Mouse (Mus musculus): Measurements from ENCODE around the gene Lca5l.
"Not testable (repeated sequence)": the region's sequence is repeated elsewhere in the genome, so short reads cannot be mapped to it uniquely, and the experiment has no call there.

The Lca5l gene

GRCm38 (mm10) chr16:96168837-96169236 lies 23.2 kb downstream of the Lca5l start:
- no peak for DNase-seq (ENCODE audit: extremely low read depth, low read depth, low spot score)

DNA sequence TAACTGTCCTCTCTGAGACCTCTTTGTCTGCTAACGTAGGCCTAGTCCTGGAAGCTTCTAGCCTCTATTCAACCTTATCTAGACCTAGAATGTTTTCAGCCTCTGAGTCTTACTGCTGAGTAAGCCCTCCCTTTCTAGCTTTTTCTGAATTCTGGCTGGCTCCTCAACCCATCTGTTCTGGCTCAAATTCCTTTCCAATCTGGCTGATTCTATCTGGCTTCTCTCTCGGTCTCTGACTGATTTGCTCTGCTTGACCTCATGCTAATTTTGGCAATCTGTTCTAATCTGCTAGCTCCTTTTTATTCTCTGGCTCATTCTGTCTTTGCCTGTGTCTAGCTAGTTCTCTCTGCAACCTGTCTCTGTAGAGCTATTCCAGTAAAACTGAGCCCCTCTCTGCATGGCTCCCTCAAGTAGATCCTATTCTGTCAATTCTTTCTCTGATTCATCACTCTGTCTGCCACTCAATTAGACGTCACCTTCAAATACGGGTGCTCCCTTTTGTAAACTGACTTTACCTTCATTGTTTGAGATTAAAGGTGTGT lies 26.3 kb downstream of the Lca5l start:
- no peak for DNase-seq (ENCODE audit: extremely low read depth, low read depth, low spot score)

GRCm38 (mm10) chr16:96161336-96161735 lies 30.7 kb downstream of the Lca5l start:
- DNase-seq (ENCODE audit: extremely low read depth, low read depth, low spot score), result no peak

GRCm38 (mm10) chr16:96160927-96161326 lies 31.1 kb downstream of the Lca5l start:
- DNase-seq (ENCODE audit: extremely low read depth, low read depth, low spot score), result no peak

- no peak for DNase-seq (ENCODE audit: extremely low read depth, low read depth, low spot score)
Measured at GRCm38 (mm10) chr16:96159794-96160346, 32.2 kb downstream of the Lca5l start.

DNA sequence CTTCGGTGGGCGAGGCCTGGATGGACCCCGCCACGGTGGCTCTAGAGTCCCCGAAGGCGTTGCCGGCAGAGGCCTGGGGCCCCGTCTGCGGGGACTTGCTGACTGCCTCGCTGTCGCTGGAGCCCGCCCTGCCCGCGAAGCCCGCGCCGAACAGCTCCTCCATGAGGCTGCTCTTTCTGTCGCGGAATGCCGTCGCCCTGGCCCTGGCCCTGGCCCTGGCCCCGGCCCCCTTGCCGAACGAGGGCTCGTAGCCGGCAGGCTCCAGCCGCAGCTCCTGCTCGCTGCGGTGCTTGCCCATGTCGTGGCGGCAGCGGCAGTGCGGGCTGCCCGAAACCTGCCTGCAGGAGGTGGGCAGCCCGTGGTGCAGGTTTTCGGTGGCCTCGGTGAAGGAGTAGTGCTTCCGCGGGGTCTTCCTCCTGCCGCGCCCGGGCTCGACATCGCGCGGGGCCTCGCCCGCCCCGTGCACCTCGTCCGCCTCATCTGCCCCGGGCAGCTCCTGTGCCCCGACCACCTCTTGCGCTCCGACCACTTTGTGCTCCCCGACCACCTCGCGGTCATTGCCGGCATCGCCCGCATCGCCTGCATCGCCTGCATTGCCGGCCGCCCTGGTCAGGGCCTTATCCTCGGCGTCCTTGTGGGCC lies 32.9 kb downstream of the Lca5l start:
- DNase-seq (ENCODE audit: extremely low read depth, low read depth, low spot score), result no peak

- DNase-seq (ENCODE audit: extremely low read depth, low read depth, low spot score), result no peak
Measured at GRCm38 (mm10) chr16:96158511-96159080, 33.5 kb downstream of the Lca5l start.

- DNase-seq (ENCODE audit: extremely low read depth, low read depth, low spot score), result no peak
Measured at GRCm38 (mm10) chr16:96157171-96157570, 34.9 kb downstream of the Lca5l start.

- no peak for DNase-seq (ENCODE audit: extremely low read depth, low read depth, low spot score)
Measured at GRCm38 (mm10) chr16:96156019-96156418, 36.1 kb downstream of the Lca5l start.

DNA sequence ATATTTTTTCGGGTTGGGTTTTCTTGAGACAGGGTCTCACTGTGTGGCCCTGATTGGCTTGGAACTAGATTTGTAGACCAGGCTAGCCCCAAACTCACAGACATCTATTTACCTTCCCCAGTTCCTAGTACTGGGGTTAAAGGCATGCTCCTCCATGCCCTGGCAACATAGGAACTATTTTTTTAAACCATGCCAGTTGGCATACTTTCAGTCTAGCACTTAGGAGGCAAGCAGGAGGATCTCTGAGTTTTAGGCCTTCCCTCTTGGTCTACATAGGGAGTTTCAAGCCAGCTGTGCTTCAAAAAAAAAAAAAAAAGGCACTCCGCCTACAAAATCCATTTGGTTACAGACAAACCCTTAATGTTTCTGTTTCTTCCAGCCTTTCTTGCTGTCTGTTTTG lies 37.6 kb downstream of the Lca5l start:
- DNase-seq (ENCODE audit: extremely low read depth, low read depth, low spot score), result peak; percentile 98

- DNase-seq (ENCODE audit: extremely low read depth, low read depth, low spot score), result no peak
Measured at GRCm38 (mm10) chr16:96151551-96151950, 40.5 kb downstream of the Lca5l start.

- DNase-seq (ENCODE audit: extremely low read depth, low read depth, low spot score), result no peak
Measured at GRCm38 (mm10) chr16:96150995-96151394, 41.1 kb downstream of the Lca5l start.

DNA sequence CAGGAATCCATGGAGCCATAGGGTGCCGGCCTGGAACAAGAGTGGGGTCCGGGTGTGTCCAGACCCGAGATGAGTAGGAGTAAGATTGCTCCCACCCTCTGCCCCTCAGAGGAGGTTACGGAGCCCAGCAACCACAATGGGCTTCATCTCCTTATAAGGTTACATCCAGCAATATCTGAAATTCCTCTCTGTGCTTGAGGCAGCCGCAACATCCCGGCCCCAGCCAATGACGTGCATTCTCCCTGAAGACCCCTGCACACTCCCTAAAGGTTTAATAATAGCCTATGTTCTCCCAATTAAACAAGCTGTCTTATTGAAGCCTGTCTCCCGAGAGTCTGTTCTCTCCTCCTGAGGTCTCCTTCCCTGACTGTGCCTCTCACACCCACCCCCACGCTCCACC lies 42.8 kb downstream of the Lca5l start:
- DNase-seq (ENCODE audit: extremely low read depth, low read depth, low spot score), result no peak

- no peak for DNase-seq (ENCODE audit: extremely low read depth, low read depth, low spot score)
Measured at GRCm38 (mm10) chr16:96148834-96149233, 43.2 kb downstream of the Lca5l start.

GRCm38 (mm10) chr16:96145814-96146213 lies 46.3 kb downstream of the Lca5l start:
- DNase-seq (ENCODE audit: extremely low read depth, low read depth, low spot score), result no peak

DNA sequence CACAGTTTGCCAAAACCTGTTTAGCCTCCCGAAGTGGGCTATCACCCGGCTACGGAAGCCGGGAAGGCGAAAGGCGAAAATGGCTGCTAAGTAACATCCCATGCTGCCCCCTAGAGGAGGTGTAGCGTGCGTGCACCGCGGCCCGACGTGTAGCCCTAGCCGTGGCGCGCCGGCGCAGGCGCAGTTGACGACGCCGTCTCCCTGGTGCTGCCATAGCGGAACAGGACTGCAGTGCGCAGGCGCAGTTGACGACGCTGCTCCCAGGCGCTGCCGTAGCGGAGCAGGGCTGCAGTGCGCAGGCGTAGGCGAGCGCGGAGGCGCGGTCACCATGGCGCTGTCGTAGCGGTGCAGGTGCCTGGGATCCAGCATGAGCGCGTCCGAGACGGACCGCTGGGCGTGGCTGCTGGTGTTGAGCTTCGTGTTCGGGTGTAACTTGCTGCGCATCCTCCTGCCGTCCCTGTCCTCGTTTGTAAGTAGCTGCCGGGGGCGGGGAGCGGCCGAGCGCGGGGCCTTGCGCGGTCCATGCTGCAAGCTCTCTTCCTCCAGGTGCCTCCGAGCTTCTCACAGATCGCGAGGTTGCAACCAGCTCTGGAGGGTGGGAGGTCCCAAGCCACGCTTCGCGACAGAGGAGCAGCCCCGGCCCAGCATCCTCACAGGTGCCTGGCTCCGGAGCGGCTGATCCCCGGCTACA lies 46.8 kb downstream of the Lca5l start, which contains the start of gene Wrb:
Gene Wrb (plus strand): TSS at position 298 of the 691 bp plus-strand sequence.
- DNase-seq (ENCODE audit: extremely low read depth, low read depth, low spot score), result peak; percentile 80

GRCm38 (mm10) chr16:96144748-96145109 lies 47.3 kb downstream of the Lca5l start:
- not testable (repeated sequence) for DNase-seq (ENCODE audit: extremely low read depth, low read depth, low spot score)

GRCm38 (mm10) chr16:96128466-96128865 lies 63.6 kb downstream of the Lca5l start:
- DNase-seq (ENCODE audit: extremely low read depth, low read depth, low spot score), result no peak

DNA sequence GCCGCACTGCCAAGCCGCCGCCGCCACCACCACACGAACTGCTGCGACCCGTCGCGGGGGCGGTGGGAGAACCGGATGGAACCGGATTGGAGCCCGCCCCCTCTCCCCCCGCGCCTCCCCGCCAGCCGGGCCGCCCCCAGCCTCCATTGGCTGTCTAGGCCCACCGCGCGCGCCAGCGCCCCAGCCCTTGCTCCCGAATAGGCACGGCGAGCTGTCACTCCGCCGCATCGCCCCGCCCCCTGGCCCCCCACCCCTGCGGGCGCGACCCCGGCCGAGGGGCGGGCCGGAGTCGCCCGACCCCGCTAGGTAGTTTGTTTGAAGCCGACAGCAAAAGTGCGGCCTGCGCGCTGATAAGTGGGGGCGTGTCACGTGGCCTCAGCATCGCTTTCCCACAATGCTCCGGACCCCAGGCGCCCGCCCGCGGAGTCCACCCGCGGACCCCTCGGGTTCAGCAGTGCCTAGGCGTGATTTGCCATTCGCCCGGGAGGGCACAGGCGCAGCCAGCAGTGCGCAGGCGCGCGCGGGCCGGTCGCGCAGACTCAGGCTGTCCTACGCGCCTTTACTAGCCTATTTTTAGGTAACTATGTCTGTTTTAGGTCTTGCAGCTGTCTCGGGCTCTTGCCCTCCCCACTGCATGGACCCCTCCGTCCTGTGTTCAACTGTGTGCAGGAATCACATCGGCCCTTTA lies 64.3 kb downstream of the Lca5l start, which contains the start of gene Hmgn1:
Gene Hmgn1 (minus strand): TSS at position 73 of the 688 bp plus-strand sequence.
- no peak for DNase-seq (ENCODE audit: extremely low read depth, low read depth, low spot score)

- DNase-seq (ENCODE audit: extremely low read depth, low read depth, low spot score), result no peak
Measured at GRCm38 (mm10) chr16:96127288-96127656, 64.8 kb downstream of the Lca5l start.

GRCm38 (mm10) chr16:96126684-96127171 lies 65.3 kb downstream of the Lca5l start:
- no peak for DNase-seq (ENCODE audit: extremely low read depth, low read depth, low spot score)

Data from fat pad, adult 2 months (tissue).